Mouse (Mus musculus) adrenal gland, postnatal 25 days (tissue): Measurements from ENCODE around the gene Fam241b. TPM values are rescaled to one million over a fixed set of nuclear protein-coding genes. Genes with fewer than 3 reads are reported as not detected.
"Not testable (repeated sequence)": the region's sequence is repeated elsewhere in the genome, so short reads cannot be mapped to it uniquely, and the experiment has no call there.

Experiments
- DNase-seq: peaks from one replicate; pipeline ENCODE4 v3.0.0; 2021; ENCODE audit warnings: mixed read lengths
- total RNA-seq: library from RNA; stranded (reverse); gene quantifications from 2 replicates; pipeline ENCODE4 v1.2.3, GENCODE M21; 2021

Fam241b gene
- total RNA-seq, 1 experiment from 2014 or later, result 6.3 TPM

DNA sequence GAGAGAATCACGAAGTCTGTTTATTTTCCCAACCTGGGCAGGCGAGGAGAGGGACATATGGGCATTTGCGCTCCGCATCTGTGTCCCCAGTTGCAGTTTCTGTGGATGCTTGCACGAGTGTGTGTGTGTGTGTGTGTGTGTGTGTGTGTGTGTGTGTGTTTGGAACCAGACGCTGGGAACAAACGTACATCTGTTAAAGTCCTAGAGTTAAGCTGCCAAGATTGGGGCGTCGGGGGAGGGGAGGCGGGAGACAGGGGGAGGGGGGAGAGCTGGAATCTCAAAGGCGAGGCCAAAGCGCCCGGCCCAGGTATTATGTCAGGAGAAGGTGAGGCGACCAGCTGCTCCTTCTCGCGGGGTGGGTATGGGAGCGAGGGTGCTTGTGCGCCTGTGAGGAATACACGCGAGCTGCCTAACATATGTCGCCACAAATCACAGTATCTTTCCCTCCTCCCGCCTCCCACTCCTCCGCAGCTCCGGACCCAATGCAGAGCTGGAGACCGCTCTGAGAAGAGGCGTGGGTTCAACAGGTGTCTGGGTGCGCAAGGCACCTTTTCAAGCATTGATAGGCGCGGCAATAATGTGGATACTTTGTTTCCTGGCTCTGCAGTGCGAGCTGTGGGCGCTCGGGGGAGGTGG, 15.3 kb downstream of the Fam241b start:
- DNase-seq, result no peak

DNA sequence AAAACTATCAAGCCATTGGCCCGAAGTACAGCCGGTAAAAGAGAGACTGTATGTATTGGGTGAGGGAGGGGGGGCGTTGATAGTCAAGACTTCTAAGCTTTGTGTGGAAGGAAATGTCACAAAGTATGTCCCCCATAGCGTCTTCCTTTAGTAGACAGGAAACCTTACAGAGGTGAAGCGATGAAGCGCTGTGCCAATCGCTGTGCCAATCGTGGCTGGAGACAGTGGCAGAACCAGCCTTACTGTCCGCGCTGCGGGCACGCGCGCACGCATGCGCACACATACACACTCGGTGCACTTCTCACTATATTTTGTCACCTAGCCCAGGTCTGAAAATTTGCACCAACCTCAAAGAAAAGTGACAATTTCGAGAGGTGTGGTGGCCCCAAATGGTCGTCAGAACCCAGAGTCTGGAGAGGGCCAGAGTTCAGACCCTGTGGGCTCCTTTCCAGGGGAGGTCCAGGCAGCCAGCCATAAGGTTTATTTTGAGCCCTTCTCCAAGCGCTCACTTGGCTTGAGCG, 15.9 kb downstream of the Fam241b start:
- DNase-seq, result no peak

DNA sequence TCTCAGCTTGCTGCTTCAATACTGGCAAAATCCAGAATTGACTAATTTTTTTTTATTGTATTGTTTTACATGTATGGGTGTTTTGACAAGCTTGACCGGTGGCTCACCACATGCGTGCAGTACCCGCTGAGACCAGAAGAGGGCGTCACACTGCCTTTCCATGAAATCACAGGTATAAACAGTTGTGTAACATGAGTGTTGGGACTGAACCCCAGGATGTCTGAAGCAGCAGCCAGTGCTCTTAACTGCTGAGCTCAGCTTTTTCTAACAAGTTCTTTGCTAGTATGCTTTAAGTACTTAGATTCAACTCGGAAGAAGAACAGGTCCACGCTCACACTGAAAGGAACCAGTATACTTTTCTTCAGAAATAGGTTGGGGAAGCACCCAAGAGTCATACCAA, 16.6 kb downstream of the Fam241b start:
- DNase-seq, result no peak

DNA sequence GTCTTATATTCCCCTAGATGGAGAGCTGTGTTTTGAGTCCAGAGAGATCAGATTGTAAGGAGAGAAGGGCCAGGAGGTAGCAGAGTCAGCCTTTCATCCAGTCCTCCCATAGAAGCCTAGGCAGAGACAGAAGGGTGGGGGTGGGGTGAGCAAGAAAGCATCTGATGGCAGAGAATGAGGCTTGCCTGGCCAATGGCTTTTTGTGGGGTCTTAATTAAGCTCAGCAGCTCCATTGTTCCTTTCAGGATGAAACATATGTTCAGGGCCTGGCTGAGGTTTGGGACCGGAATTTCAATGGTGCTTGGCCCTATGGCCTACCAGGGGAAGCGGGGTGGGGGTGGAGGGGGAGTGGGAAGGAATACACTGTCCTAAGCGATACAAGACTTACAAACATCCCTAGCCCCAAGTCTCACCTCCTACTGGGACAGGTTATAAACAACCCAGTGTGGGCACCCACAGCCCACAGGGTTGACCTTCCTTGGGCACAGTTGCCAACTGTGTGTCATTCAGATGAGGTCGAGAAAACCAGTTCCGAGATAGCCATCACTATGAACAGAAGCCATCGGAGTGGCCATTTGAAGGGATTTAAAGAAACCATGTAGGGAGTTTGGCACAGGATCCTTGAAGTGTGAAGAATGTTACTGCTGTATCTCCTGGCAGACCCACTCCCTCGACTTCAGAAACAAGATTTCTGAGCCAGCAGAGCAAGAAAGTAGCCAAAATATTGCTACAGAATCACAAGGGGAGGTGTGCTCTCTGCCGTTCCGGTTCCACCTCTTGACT, 29.7 kb downstream of the Fam241b start:
- no peak for DNase-seq

DNA sequence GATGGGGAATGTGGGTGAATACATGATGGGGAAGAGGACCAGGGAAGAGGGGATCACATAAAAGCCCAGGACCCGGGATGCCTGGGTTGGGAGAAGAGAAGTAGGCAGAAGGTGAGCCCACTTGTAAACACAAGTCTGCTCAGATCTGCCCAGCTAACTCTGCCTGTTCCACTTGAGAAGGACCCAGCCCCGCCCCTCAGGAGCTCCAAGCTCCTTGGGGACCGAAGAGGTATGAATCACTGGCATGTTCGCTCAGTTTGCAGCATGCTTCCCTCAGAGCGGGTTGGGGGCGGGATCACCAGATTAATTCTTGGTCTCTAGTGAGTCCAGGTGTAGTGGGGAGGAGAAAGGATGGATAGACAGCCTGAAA, 32.5 kb downstream of the Fam241b start:
- no peak for DNase-seq

DNA sequence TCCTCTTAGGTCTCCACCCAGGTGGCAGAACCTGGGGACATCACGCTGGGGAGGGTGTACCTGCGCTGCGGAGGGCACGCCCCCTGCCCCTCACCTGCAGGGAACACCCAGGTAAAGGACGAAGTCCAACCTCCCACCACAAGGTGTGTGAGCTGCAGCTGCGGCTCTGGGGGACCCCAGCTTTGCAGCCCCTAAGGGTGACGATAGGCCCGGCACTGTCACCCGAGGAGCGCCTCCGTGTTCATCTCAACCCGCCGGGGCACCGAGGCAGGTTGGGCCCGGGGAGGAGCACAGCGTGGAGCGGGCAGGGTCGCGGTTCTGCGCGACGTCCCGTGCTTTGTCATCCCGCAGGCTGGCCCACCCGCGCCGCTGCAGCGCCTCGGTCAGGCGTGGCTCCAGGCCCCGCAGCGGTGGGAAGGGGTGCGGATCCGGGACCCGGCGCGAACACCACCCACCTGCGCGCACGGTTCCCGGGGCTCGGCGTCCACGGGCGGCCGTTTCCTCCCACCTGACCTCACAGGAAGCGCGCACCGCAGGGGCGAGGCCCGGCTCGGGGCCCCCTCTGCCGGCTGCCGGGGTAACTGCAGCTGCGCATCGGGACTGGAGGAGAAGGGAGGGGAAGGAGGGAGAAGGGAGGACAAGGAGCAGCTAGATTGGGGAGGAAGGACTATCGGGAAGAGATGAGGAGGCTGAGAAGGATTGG, 33.1 kb downstream of the Fam241b start:
- peak; percentile 88 for DNase-seq

DNA sequence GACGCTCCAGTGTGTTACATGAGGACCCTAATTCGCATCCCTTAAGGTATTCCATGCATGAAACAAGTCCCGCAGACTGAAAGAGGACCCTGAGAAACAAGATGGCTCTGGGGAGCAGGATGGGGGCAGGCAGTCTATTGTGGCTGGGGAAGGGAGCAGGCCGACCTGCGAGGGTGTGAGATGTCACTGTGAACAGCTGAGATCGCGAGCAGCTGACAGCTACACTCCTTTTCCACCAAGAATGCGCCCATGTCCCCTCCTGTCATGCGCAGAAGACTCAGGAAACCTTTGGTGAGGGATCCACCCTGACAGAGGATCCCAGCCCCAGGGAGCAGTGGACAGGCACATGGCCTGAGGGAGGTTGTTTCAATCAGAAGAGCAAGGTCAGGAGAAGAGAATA, 36.7 kb downstream of the Fam241b start:
- DNase-seq, result no peak

DNA sequence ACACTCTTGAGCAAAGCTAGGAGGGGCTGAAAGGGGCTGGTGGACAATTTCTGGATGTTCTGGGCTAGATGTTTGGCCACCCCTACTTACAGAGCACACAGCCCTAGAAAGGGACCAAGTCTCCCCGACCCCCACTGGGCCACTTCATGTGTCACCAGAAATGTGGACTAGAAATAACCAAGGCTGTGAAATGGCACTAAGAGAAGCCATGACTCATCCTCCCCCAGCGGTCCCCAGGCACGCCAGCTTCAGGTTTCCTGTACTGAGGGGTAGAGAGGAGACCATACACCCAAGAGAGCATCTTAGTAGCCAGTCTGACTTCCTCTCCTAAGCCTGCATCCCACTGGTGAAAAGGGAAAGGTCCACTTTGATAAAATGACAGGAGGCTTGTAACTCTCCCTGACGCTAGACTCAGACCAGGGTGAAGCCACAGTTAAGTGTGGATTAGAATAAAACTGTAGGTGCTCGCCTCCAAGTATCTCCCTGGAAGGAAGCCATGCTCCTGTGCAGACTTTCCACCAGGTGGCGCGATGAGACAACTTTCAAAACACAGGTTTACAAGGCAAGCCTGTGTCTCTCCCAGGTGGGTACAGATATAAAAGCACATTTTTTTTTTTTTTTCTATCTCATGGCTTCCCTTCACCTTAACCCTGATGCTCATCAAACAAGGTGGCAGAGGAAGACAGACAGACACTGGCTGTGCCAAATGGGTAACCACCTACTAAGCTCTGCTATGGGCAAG, 38.7 kb downstream of the Fam241b start:
- DNase-seq, result peak; percentile 72

DNA sequence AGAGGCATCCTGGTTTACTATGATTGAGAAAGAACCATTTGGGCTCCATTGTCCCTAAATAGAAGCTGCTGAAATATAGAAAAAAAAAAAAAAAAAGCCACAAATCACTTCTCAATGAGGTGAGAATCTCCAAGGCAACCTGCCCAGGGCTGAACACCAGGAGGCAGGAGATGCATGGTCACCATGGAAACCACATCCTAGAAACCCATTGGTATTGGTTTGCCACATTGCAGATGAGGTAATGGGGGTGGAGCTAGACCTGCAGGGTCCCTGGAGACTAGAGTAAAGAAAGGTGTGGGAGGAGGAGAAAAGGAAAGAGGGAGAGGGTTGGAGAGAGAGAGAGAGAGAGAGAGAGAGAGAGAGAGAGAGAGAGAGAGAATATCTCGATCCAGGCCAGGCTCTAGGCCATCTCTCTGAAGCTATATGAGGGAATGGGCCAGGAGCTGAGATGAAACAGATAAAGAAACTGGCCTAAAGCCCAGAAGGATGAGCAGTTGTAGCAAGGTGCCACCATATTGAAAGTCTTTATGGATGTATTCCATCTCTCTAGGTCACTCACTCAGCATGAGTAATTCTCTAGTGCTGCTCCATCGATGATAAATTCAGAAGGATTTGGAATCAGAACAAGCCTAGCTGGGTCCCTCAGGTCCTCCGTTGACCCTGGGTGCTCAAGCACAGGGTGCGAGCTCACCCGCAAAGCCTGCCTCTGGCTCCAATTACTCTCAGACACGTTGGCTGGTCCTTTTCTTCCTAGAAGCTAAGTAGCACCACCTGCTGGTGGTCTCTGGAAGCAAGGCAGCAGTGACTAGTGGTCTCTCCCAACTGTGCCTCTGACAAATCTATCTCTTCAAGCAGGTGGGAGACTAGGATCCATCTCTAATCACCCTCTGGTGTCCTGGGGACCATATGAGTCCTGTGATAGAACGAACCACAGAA, 41.9 kb downstream of the Fam241b start:
- peak; percentile 71 for DNase-seq

DNA sequence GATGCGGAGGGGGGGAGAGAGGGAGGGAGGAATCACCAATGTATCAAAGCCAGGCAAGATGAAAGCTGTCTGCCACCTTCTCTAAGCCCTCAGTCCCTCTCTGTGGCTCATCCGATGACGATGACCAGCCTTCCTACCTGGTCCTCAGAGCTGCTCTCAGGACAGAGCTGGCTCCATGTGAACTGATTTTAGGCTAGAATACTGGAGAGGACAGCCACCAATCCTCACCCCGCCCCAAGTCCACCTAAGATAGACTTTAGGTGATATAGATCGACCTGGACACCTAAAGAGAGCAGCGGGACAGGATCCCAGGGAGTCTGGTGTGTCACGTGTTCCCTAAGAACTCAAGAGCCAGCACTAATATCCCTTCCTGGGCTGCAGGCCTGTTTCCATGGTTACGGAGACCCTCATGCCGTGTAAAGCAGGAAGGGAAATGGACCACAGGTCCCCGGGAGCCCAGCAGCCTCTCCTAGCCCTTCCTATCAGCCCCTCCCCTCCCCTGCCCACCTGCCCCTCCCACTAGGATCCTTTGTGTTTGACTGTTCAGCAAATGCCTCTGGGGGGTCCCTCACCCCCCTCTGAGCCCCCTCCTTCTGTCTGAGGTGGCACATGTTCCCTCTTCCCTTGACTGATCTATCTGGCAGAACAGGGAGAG, 43.8 kb downstream of the Fam241b start:
- DNase-seq, result no peak

DNA sequence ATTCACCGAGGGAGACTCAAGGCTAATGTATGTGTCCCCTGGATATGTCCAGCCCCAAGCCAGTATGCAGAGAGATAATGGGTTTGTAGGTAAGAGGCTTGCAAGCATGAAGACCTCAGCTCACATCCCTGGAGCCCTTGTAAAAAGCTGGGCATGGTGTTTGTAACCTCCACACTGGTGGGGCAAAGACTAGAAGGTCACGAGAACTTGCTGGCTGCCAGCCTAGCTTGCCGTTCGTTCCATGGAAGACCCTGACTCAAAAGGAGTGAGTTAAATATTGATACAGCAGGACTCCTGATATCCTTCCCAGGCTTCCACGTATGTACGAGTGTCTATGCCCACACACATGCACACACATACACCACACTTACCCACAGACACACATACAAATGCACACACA, 49.3 kb downstream of the Fam241b start:
- no peak for DNase-seq

DNA sequence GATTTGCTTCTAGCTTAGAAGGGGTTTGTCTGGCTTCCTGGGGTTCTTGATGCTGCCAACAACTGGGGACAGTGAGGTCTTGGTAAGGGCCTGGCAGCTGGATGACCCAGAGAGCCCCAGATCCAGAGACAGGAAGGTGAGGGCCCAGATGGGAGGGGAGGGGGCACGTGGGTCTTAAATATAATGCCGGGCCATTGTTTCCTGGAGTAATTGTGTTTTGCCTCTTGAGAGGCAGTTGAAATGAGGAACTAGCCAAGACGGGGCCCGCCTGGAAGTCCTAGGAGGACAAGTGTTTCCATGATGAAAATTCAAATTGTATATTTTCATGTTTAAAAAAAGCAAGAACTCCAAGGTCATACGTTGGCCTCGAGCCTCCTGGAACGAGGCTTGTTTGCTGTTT, 49.8 kb downstream of the Fam241b start:
- no peak for DNase-seq

DNA sequence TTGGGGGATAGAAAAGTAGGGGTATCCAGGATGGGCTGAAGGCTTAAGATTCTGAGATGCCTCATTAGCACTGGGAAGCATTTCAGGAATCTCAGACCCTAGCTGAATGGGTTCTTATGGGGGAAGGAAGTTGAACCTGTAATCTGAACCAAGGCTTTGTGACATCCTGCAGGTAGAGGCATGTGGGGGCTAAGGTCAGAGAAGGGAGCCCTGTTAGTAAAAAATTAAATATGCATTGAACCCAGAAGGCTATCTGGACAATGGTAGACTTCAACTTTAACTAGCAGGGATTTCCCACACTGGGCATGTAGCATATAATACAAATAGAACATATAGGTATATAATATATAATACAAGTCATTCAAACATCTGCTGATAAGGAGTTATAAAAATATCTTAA, 54.2 kb downstream of the Fam241b start:
- no peak for DNase-seq

DNA sequence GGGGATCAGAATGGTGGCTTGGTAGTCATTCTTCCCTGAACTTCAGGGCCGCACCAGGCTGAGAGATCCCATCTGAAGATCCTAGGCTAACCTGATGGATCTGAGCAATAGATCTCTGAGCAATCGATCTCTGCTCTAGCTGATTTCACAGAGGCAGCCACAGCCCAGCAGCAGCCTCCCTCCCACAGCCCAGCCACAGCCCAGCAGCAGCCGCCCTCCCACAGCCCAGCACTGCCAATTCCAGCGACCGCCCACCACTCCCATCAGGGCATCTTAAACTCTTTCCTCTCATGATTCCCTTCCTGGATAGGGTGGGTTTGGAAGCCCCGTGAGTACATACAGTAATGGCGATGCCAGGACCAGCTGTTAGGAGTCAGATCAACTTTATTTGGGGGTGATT, 54.6 kb downstream of the Fam241b start:
- DNase-seq, result no peak

DNA sequence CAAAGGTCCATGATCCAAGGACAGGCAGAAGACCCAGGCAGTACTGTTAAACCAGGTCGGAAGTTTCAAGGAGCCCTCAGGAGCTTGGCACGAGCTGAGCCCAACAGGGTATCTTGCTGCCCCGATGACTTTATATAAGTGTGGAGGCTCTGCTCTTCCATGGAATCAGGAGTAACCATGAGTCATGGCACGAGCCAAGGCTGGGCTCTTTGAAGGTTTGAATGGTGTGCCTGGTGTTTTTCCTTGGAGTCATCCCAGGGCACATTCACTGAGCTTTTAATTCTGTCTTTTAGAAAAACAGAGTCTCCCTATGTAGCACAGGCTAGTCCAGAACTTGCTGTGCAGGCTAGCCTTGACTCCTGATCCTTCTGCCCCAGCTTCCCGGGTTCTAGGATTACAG, 55.3 kb downstream of the Fam241b start:
- DNase-seq, result no peak

DNA sequence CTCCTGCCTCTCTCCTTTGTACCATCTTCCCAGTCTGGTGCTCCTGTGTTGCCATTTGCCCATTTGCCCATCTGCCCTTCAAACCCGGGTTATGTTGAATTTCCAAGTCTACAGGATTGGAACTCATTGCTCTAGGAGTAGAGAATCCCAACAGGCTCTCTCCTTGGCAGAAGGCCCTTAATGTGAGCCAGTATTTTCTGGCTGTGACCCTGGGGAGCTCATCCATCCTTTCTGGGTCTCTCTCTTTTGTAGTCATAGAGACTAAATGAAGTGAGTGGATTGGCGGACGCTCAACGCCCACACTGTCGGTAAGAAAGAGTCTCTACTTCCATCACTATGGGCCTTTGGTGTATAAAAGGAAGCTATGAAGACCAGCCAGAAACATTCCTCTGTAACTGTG, 56.9 kb downstream of the Fam241b start:
- DNase-seq, result no peak

DNA sequence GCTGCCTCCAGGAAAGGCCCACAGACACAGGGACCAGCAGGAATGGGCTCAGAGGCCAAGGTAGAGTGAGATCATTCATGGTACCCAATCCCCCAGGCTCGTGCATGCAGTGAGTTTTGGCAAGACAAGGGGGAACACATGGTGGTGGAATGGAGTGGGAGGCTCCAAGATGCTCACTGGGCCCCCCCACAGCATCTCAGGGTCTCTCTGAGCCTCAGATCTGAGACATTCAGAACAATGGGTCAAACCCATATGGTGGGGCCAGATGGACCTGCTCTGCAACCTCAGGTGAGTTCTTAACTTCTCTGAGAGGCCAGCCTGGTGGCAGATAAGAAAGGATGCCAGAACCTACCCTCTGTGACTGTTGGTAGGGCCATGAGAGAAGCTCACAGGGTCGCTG, 57.7 kb downstream of the Fam241b start:
- DNase-seq, result no peak

DNA sequence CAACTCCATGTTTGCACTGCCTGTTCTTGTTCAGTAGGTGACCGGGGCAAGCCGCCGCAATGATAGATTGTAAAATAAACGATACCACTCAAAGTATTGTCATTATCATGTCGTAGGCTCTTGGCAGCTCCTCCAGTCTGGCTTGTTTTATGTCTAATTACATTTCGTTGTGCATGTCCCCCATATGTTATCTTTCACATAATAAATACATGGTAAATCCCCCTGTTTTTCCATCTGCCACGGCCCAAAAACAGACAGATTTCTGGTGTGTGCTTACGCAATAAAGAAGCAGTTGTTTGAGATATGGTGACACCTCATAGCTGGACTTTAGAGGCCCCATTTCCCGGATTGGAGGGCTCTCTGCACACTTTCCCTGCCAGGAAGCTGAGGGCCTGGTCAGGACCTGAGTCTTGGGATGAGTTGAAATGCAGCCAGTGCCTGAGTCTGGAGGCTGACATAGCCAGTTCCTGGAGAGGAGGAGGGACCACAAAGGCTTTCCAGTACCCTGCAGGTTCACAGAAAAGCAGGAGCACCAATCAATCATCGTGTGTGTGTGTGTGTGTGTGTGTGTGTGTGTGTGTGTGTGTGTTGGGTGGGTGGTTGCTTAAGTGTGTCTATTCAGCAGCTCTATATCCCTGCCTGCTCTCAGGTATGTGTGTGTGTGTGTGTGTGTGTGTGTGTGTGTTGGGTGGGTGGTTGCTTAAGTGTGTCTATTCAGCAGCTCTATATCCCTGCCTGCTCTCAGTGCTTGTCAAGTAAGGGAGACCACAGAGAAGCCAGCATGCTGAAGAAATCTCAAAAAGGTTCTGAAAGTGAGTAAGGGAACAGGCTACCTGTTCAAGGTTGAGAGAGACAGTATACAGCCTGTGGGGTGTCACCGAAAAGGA, 67.2 kb downstream of the Fam241b start:
- no peak for DNase-seq

DNA sequence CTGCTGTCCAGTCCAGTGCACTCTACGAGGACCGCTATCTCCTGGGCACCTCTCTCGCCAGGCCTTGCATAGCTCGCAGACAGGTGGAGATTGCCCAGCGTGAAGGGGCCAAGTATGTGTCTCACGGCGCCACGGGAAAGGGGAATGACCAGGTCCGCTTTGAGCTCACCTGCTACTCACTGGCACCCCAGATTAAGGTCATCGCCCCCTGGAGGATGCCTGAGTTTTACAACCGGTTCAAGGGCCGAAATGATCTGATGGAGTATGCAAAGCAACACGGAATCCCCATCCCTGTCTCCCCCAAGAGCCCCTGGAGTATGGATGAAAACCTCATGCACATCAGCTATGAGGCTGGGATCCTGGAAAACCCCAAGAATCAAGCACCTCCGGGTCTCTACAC, 72.4 kb downstream of the Fam241b start:
- DNase-seq, result not testable (repeated sequence)

DNA sequence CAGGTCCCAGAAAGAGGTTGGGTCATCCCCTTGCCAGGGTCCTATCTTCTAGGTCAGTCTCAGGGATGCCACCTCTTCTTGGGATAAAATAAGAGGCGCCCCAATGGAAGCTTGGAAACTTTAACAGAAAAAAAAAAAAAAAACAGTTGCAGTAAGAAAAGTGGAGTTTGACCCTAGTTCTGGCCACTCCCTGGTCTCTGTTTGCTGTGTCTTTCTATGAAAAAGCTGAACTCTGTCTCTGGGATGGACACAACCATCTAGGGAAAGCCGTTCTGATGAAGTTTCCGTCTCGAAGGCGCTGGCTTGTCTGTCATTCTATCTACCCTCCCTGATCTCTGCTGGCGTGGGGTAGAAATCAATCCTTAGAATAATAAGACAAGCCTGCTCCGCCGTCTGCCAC, 73.1 kb downstream of the Fam241b start:
- no peak for DNase-seq
